Mouse (Mus musculus): Measurements from ENCODE around the gene Dock8.

Dock8 gene

GRCm38 (mm10) chr19:25203077-25203476 lies 203.7 kb downstream of the Dock8 start:
- DNase-seq = peak; percentile 53

- peak; percentile 62 for DNase-seq
These were observed 207.6 kb downstream of the Dock8 start for GRCm38 (mm10) chr19:25206969-25207368.

GRCm38 (mm10) chr19:25207731-25208361 lies 208.5 kb downstream of the Dock8 start:
- DNase-seq = peak; percentile 56

- DNase-seq = no peak
These were observed 209.3 kb downstream of the Dock8 start for GRCm38 (mm10) chr19:25208596-25209110.

GRCm38 (mm10) chr19:25220611-25221010 lies 221.3 kb downstream of the Dock8 start:
- peak; percentile 79 for DNase-seq

- peak; percentile 91 for DNase-seq
These were observed 222.8 kb downstream of the Dock8 start for GRCm38 (mm10) chr19:25221964-25222640.

- DNase-seq = no peak
These were observed 231.0 kb downstream of the Dock8 start for GRCm38 (mm10) chr19:25230058-25230974.

- no peak for DNase-seq
These were observed 231.6 kb downstream of the Dock8 start for GRCm38 (mm10) chr19:25230975-25231334.

- DNase-seq = no peak
These were observed 232.7 kb downstream of the Dock8 start for GRCm38 (mm10) chr19:25232032-25232431.

GRCm38 (mm10) chr19:25236596-25237491 lies 237.5 kb downstream of the Dock8 start, which contains the start of gene Kank1:
Gene Kank1, plus strand, starts transcription at chr19:25236975.
- peak; percentile 87 for DNase-seq

GRCm38 (mm10) chr19:25237492-25238040 lies 238.2 kb downstream of the Dock8 start:
- peak; percentile 77 for DNase-seq

- no peak for DNase-seq
These were observed 238.8 kb downstream of the Dock8 start for GRCm38 (mm10) chr19:25238121-25238520.

GRCm38 (mm10) chr19:25243566-25243965 lies 244.2 kb downstream of the Dock8 start:
- DNase-seq = no peak

GRCm38 (mm10) chr19:25246062-25246461 lies 246.7 kb downstream of the Dock8 start:
- DNase-seq = no peak

- DNase-seq = no peak
These were observed 248.7 kb downstream of the Dock8 start for GRCm38 (mm10) chr19:25247858-25248552.

GRCm38 (mm10) chr19:25249230-25249629 lies 249.9 kb downstream of the Dock8 start:
- DNase-seq = no peak

- DNase-seq = no peak
These were observed 252.3 kb downstream of the Dock8 start for GRCm38 (mm10) chr19:25251610-25252140.

All from kidney, adult 11 months (tissue).